Mouse (Mus musculus): ENCODE measurements around the gene Cntn5. TPM values are rescaled to one million over a fixed set of nuclear protein-coding genes. Genes with fewer than 3 reads are reported as not detected.

The Cntn5 gene
- total and polyA plus RNA-seq, 3 experiments: not detected

DNA sequence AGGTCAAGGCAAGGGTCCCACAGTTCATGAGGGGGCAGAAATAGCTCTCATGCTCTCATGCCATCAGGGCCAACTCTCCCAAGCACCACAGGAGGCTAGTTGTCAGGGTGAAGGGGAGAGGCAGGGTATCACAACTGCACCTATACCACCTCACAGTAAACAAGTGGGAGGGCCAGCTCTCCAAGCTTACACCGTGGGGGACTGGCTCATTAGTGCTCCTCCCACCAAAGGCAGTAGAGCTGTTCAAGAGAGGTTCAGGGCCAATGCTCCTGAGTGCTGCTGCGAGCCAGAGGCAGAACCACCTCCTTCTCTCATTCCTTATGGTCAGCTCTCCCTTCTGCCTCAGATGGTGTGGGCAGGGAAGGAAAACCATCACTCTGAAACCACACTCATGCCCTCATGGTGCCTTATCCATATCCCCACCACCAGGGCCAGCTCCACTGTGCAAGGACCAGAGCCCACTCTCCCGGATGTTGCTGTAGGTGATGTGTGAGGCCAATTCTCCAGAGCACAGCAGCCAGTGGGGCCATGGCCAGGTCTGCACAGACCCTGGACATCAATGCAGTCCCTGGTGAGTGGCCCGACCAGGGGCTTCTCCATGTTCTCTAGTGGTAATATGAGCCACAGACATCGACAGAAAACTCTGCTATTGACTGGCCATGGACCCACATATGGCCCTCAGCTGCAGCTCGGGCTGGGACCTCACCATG is 538.2 kb downstream of the Cntn5 start:
- no peak overlapping the region for H3K27ac ChIP-seq (ENCODE audit: insufficient read depth, low read depth)
- H3K4me1 ChIP-seq (ENCODE audit: control insufficient read depth in 1 of 2, insufficient read depth in 2 of 2): no peaks in the 10 kb centered on the region
- no peaks in the 10 kb centered on the region for H3K27me3 ChIP-seq (replicated peaks)
- H3K79me2 ChIP-seq (replicated peaks; ENCODE audit: control insufficient read depth, extremely low read depth, insufficient read depth, poor library complexity, severe bottlenecking): no peaks in the 10 kb centered on the region
- no peaks in the 10 kb centered on the region for H3K36me3 ChIP-seq (replicated peaks in 1 of 2; ENCODE audit: control insufficient read depth in 1 of 2, insufficient read depth in 1 of 2, low read length in 1 of 2)
- H3K9ac ChIP-seq (ENCODE audit: insufficient read depth, low read depth): no peak overlapping the region
- no peak for TF ChIP-seq NRF1 (IDR thresholded peaks at IDR 0.05; ENCODE audit: low read depth, low read length)
- TF ChIP-seq ZKSCAN1 (IDR thresholded peaks at IDR 0.05; ENCODE audit: borderline replicate concordance, low read depth, low read length): no peak
- TF ChIP-seq E2F4 (IDR thresholded peaks at IDR 0.05; ENCODE audit: insufficient replicate concordance, low read depth, low read length): no peak
- TF ChIP-seq JUN (IDR thresholded peaks at IDR 0.05; ENCODE audit: insufficient read depth, low read depth, low read length): no peak
- TF ChIP-seq MYC (IDR thresholded peaks at IDR 0.05; ENCODE audit: low read depth, low read length): no peak
- no peak for TF ChIP-seq EP300 (IDR thresholded peaks at IDR 0.05; ENCODE audit: low read length)
- TF ChIP-seq MEF2A (IDR thresholded peaks at IDR 0.05; ENCODE audit: borderline replicate concordance, low read depth, low read length): no peak
- TF ChIP-seq MAZ (IDR thresholded peaks at IDR 0.05; ENCODE audit: low read depth, low read length): no peak
- TF ChIP-seq CHD2 (IDR thresholded peaks at IDR 0.05; ENCODE audit: low read length): no peak
- no peak for TF ChIP-seq RAD21 (IDR thresholded peaks at IDR 0.05; ENCODE audit: low read depth, low read length)
- TF ChIP-seq RCOR1 (conservative IDR thresholded peaks at IDR 0.05; ENCODE audit: low read depth, low read length): no peak
- H3K9me3 ChIP-seq (replicated peaks; ENCODE audit: low read length): no peaks in the 10 kb centered on the region
- dilution Hi-C loops (cut with MboI; ENCODE audit: extremely low pct_ligation_motif_present, extremely low pct_unique_long_range_greater_than_20kb, low sequenced_read_pairs): no loop called here
- H3K4me3 ChIP-seq (replicated peaks in 1 of 3; ENCODE audit: low read depth in 2 of 3, low read length in 2 of 3, poor library complexity in 1 of 3): no peak overlapping the region
- in situ Hi-C loops (cut with MboI; ENCODE audit: low pct_ligation_motif_present, low pct_unique_long_range_greater_than_20kb, low sequenced_read_pairs): no loop called here
- DNase-seq (ENCODE audit: extremely low read depth): no peak
- H3K4me2 ChIP-seq (ENCODE audit: insufficient read depth, low read depth, poor library complexity, severe bottlenecking): no peak overlapping the region

DNA sequence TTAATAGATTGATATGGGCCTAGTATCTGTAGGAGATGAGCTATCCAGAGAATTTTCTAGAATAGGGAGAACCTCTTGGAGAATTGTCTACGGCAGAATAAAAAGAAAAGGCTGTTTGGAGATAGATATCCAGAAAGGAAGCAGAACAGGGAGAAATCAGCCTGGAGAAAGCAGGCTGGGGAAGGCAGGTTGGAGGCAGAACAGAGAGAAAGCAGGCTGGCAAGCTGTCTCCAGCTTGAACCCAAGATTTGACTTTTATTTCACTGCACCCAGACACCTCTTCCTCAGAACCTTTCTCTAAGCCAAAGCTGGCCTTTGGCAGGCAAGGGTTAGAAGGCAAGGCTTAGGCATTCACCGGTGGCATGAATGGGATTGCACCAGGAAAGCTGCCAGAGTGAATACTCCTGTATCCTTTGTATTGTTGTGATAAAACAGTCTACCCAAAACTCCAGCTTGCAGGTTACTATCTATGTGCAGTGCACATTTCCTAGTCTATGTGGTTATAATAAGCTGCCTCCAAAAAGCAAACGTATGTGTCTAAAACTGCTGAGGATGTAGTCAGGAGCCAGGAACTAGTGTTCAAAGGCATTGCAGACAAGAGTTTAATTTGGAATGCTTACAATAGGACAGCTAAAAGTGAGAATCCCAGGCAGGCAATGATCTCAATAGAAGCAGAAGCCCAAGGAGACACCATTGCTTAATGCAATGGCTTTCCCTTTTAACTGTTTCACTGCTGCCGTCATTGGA is 553.5 kb downstream of the Cntn5 start:
- H3K27ac ChIP-seq (ENCODE audit: insufficient read depth, low read depth): no peak overlapping the region
- H3K36me3 ChIP-seq (replicated peaks in 1 of 2; ENCODE audit: control insufficient read depth in 1 of 2, insufficient read depth in 1 of 2, low read length in 1 of 2): no peaks in the 10 kb centered on the region
- dilution Hi-C loops (cut with MboI; ENCODE audit: extremely low pct_ligation_motif_present, extremely low pct_unique_long_range_greater_than_20kb, low sequenced_read_pairs): no loop called here
- H3K79me2 ChIP-seq (replicated peaks; ENCODE audit: control insufficient read depth, extremely low read depth, insufficient read depth, poor library complexity, severe bottlenecking): no peaks in the 10 kb centered on the region
- TF ChIP-seq MYC (IDR thresholded peaks at IDR 0.05; ENCODE audit: low read depth, low read length) (no peak), CTCF (conservative IDR thresholded peaks at IDR 0.05 in 1 of 2, IDR thresholded peaks at IDR 0.05 in 1 of 2; ENCODE audit: low read depth in 2 of 2, low read length in 2 of 2) (no peak)
- no peak overlapping the region for H3K9ac ChIP-seq (ENCODE audit: insufficient read depth, low read depth)
- DNase-seq (ENCODE audit: extremely low read depth): no peak
- H3K27me3 ChIP-seq (replicated peaks): no peaks in the 10 kb centered on the region
- in situ Hi-C loops (cut with MboI; ENCODE audit: low pct_ligation_motif_present, low pct_unique_long_range_greater_than_20kb, low sequenced_read_pairs): no loop called here
- no peaks in the 10 kb centered on the region for H3K4me1 ChIP-seq (ENCODE audit: control insufficient read depth in 1 of 2, insufficient read depth in 2 of 2)
- no peak overlapping the region for H3K4me3 ChIP-seq (replicated peaks in 1 of 3; ENCODE audit: low read depth in 2 of 3, low read length in 2 of 3, poor library complexity in 1 of 3)
- no peak overlapping the region for H3K4me2 ChIP-seq (ENCODE audit: insufficient read depth, low read depth, poor library complexity, severe bottlenecking)
- no peaks in the 10 kb centered on the region for H3K9me3 ChIP-seq (replicated peaks; ENCODE audit: low read length)

Data from CH12.LX (cell line).